Mouse (Mus musculus) forelimb bud, embryonic 11.5 days (tissue): ENCODE data around the gene Tacr1.

ENCODE experiments used
- DNase-seq: peaks from one replicate; pipeline ENCODE4 v3.0.0-alpha.2; 2012; ENCODE audit warnings: low read depth, low spot score

Gene Tacr1

DNA sequence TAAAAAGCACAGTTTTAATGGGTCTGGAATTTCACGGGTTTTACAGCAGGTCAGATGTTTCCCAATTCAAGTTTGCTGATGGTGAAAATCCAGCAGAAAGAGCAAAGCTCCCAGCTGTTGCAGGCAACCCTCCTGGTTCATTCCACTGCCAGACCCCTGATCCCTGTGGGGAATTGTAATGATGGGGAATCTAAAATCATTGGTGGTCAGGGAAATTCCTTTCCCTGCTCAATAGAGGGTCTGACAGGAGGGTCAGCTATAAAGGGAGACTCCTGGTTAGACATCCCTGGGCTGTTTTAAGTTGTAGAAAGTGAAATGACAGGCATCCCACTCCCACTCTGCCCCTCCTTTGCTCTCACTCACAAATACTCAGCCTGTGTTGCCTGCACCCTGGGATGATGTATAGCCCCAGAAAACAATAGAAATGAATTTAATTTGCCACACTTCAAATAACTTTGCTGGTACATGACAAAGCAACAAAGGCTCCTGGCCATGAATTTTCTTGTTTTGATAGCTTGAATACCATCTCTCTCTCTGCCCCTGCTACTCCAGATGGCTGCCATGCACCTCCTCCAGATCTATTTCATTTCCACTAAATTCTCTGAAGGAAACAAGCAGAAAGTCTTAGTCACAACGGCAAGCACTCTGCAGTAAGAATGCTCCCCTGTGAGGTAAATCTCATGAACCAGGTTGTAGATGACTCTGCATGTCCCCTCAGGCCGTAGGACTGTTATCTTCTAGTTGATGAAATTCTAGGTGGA lies 123.2 kb downstream of the Tacr1 start:
- DNase-seq, result peak; percentile 10

GRCm38 (mm10) chr6:82528631-82529030 lies 126.5 kb downstream of the Tacr1 start:
- no peak for DNase-seq

GRCm38 (mm10) chr6:82536641-82537040 lies 134.5 kb downstream of the Tacr1 start:
- no peak for DNase-seq

DNA sequence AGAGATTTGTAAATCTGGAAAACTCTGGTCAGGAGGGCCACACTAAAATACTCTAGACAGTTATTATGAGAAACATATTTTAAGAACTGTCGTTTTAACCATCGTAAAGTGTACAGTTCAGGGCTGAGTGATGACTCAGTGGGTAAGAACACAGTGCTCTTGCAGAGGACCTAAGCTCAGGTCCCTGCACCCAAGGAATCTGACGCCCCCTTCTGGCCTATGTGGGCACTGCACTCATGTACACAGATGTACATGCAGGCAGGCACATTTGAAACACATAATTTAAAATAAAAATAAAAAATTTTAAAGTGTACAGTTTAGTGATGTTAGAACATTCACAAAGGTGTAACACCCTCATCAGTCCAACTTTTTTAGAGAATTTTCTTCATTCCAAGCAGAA lies 147.1 kb downstream of the Tacr1 start:
- DNase-seq, result no peak

GRCm38 (mm10) chr6:82575445-82575844 lies 173.3 kb downstream of the Tacr1 start:
- no peak for DNase-seq

DNA sequence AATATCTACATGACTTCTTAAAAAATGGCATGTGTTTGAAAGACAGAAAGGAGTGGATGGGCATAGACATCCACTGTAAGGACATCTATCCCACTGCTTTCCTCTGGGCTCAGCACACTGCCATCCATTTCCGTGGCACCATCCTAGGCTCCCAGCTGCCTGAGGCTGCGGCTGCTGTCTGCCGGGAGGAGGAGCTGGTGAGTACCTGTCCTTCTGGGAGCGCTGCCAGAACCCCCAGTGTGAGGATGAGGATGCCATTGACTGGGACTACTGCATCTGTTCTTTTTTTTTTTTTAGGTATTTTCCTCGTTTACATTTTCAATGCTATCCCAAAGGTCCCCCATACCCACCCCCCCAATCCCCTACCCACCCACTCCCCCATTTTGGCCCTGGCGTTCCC lies 183.3 kb downstream of the Tacr1 start:
- DNase-seq, result no peak

DNA sequence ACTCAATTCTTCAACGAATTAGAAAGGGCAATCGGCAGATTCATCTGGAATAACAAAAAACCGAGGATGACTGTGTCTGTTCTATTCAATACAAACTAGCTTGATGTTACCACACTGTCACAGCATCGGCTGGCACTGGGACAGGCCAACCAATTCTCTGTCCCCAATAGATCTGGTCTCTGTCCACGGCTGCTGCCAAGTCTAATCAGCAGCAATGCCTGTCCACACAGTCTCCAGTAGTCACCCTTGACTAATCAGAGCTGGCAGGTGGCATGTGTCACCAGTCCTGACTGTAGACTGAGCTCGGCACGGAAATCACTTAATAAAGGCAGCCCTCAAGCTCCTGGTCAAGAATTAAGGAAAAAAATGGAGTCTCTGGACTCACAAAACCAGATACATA lies 187.3 kb downstream of the Tacr1 start:
- DNase-seq, result no peak

GRCm38 (mm10) chr6:82595461-82596090 lies 193.4 kb downstream of the Tacr1 start:
- peak; percentile 6 for DNase-seq

DNA sequence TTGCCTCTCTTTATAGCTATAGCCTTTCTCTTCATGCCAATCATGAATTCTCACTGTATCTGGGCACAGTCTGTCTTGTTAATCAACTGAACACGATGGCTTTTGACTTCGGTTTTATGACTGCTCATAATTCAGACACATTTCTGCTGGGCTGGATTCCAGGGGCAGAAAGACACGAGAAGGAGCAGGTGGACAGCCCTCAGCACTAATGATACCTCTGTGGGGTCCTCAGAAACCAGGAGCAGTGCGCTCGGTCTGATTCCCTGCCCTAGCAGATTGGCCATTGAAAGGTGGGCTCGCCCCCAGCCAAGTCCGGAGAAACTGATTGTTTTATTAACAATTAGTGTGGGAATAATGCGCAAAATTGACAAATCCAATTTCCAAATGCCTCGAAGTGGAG lies 201.1 kb downstream of the Tacr1 start:
- no peak for DNase-seq

DNA sequence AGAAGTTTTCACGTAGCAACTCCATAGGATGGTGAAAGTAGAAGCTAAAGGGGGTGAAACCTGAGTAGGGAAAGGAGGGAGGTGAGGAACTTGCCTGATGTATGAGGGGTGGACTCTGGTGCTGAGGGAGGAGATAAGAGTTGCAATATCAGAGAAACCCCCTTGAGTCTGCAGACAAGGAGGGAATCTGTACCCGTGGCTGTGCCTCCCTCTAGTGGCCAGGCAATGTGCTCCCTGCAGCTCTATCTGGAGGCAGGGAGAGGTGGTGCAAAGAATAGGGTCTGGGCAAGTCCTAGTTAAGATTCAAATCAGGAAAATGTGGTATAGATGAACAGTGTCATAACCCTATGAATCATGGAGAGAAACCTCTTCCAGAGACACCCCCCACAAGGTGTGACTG lies 201.5 kb downstream of the Tacr1 start:
- peak; percentile 13 for DNase-seq

DNA sequence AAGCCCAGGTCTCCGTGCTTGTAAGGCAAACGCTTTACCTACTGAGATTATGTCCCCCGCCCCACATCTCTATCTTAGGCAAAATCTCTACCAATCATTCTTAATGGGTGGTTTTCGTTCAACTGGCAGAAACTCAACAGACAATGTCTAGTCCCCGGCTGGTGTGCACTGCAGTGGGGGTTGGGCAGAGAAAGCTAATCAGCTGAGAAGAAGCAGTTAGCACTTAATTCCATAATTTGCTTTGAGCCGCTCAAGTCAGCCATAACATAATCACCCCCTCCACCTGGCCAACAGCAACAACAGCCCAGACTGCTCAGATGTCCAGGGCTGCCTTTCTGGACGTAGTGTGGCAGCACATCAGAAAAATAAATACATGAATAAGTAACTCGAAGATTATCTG lies 202.7 kb downstream of the Tacr1 start:
- DNase-seq, result no peak

GRCm38 (mm10) chr6:82608756-82609155 lies 206.6 kb downstream of the Tacr1 start:
- DNase-seq, result no peak

DNA sequence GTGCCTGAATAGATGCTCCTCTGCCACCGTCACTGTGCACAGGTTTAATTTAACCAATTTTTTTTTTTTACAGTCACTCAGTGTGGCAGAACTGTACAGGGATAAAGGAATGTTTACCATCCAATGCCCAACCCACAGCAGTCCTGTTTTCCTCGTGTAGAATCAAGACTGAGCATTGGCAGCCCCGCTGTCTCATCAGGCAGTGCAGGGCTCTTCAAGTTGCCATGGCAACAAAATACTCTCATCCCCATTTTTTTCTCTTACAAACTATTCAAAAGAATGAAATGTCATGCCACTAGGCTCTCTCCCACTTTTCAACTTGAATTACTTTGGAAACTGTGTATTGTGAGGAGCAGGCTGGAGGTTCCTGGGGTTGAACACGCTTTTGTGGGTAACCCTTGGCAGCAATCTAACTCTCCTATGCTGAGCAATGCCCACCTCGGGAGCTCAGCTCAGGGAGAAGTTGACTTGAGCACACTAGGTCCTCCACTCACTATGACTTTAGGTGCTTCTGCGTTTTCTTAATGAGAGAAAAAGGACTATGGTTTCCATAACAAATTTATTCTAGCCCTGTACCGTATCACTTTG lies 207.3 kb downstream of the Tacr1 start:
- no peak for DNase-seq
